Mouse (Mus musculus): ENCODE results near the gene Ccdc92. TPM values are rescaled to one million over a fixed set of nuclear protein-coding genes. Genes with fewer than 3 reads are reported as not detected.

Ccdc92 gene
- polyA plus RNA-seq, 1 experiment from 2014 or later, result 43.6 TPM

DNA sequence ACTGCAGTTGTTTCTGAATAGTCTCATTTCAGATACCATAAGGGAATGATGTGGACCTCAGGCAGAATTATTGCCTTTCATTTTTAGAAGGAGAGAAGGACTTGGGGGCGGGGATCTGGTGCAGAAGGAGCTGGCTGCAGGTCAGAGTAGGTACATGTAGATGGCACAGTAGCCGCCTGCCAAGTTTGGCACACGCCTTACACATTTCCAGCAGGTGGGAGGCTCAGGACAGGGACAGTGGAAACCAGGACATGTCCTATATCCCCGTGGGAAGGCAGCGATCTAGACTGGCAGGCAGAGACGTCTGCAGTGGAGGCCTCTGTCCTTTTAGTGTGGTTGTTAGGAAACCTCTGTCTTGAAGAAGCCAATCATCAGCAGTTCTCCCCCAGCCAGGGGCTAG lies 17.6 kb upstream of the Ccdc92 start:
- Histone ChIP-seq H3K4me1 (no peaks in the 10 kb centered on the region), H3K9me3 (no peaks in the 10 kb centered on the region), H3K27me3 (replicated peaks) (no peaks in the 10 kb centered on the region), H3K27ac (no peak overlapping the region), H3K9ac (no peak overlapping the region), H3K36me3 (replicated peaks) (peaks cover under 1% of the 10 kb centered on the region; the same call in 1 of the 2 replicates), H3K4me3 (no peak overlapping the region), H3K4me2 (no peak overlapping the region)
- ATAC-seq (replicated peaks), result no peak
- 87% methylated on average over 6 of the region's 6 CpGs for WGBS

GRCm38 (mm10) chr5:124879251-124879650 lies 17.0 kb upstream of the Ccdc92 start:
- H3K27me3 ChIP-seq (replicated peaks), result no peaks in the 10 kb centered on the region
- H3K9ac ChIP-seq, result no peak overlapping the region
- whole genome bisulfite sequencing, result 90% methylated on average over 4 of the region's 4 CpGs
- H3K9me3 ChIP-seq, result no peaks in the 10 kb centered on the region
- no peak for ATAC-seq (replicated peaks)
- H3K4me2 ChIP-seq, result no peak overlapping the region
- no peak overlapping the region for H3K27ac ChIP-seq
- H3K4me3 ChIP-seq, result no peak overlapping the region
- no peaks in the 10 kb centered on the region; the same call in 1 of the 2 replicates for H3K36me3 ChIP-seq (replicated peaks)
- no peaks in the 10 kb centered on the region for H3K4me1 ChIP-seq

DNA sequence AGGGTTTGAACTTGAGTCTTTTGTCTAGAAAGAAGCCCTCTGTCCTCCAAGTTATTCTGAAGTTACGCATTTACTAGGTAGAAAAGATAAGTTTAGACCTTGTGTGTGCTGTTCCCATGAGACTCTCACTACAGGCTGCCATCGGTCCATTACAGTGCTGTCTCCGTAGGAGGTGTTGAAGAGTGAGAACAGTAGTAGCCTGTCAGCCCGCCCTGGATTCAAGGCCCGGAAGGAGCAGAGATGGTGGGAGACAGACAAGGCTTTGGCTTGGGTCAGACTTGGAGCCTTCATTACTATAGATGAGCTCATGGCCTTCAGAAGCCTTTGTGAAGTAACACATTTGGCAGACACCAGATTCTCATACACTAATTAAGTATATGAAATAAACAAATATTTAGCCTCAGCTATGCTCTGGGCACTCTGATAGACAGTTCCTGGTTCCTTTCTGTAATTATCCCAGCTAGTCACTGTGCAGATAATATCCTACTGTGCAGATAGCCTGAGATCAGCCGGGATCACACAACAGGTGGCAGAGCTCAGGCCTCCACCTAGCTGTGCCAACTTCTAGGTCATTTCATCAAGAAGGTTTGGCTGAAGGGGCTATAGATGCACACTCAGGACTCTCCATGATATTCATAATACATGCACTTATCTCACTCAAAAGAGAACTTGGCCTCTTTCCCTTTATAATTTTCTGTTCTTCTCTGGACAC lies 11.8 kb upstream of the Ccdc92 start:
- no peak overlapping the region for H3K4me2 ChIP-seq
- no peak overlapping the region for H3K27ac ChIP-seq
- no peak overlapping the region for H3K4me3 ChIP-seq
- no peaks in the 10 kb centered on the region for H3K27me3 ChIP-seq (replicated peaks)
- no peak for ATAC-seq (replicated peaks)
- no peaks in the 10 kb centered on the region for H3K9me3 ChIP-seq
- H3K36me3 ChIP-seq (replicated peaks), result no peaks in the 10 kb centered on the region
- no peak overlapping the region for H3K9ac ChIP-seq
- H3K4me1 ChIP-seq, result peaks cover 24% of the 10 kb centered on the region; the same call in 1 of the 2 replicates
- WGBS, result 88% methylated on average over 6 of the region's 6 CpGs

DNA sequence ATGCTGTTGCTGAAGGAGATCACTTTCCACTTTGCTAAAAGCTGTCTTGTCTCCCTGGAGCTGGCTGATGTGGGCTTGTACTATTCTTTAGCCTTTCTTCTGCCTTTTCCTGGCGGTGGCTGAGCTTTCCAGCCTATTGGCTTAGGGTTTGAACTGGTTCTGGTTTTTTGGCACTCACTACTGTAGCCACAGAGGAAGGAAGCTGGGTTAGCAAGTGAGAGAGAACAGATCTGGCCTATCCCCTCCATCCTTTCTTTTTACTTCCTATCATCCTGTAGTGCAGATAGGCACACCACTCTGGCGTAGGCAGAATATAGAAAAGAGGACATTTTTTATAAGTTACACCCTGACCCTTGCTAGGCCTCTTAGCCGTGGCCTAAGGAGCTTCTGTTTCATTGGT lies 10.9 kb upstream of the Ccdc92 start:
- Histone ChIP-seq H3K27me3 (replicated peaks) (no peaks in the 10 kb centered on the region), H3K36me3 (replicated peaks) (no peaks in the 10 kb centered on the region), H3K27ac (no peak overlapping the region), H3K9me3 (no peaks in the 10 kb centered on the region), H3K4me3 (no peak overlapping the region), H3K9ac (no peak overlapping the region), H3K4me2 (no peak overlapping the region), H3K4me1 (peaks cover 30% of the 10 kb centered on the region)
- no peak for ATAC-seq (replicated peaks)
- WGBS, result 88% methylated on average over 3 of the region's 3 CpGs

DNA sequence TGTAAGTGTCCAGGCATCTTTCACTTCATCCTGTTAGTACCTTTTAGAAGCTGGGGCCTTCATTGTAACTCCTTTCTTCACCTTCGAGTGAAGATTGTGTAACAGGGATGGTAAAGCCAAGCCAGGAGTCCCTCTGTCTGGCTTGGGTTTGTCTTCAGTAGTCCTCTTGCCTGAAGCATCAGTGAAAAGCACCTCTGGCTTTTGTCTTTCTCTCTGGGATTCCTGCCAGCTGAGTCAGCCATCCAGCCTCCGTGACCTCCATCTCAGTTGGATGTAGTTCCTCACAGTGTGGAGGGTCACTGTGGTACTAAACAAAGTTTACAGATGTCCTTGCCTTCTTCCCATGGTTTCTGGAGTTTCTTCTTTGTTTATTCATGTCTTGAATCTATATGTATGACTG lies 9.8 kb upstream of the Ccdc92 start:
- H3K4me3 ChIP-seq, result no peak overlapping the region
- no peak overlapping the region for H3K27ac ChIP-seq
- WGBS, result 59% methylated on average over 2 of the region's 2 CpGs
- no peak overlapping the region for H3K9ac ChIP-seq
- peaks cover 38% of the 10 kb centered on the region for H3K4me1 ChIP-seq
- ATAC-seq (replicated peaks), result no peak
- no peak overlapping the region for H3K4me2 ChIP-seq
- no peaks in the 10 kb centered on the region for H3K9me3 ChIP-seq
- no peaks in the 10 kb centered on the region for H3K27me3 ChIP-seq (replicated peaks)
- no peaks in the 10 kb centered on the region for H3K36me3 ChIP-seq (replicated peaks)

DNA sequence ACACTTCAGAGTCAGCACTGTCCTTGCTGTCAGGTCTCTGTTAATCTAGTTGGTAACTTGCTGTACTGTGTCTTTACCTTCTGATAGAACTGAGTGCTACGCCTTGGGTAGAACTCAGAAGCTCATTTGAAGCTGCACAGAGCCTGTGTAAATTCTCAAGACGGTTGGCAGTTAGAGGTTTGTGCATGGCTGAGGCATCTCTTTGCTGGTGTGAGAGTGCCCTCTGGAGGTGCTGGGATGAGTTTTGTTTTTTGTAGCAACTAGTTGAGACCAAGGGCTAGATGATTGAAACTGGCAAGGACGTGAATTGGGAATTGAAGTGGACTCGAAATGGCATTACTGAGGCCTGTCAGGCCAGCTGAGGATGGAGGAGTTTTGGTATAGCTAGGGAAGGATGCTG lies 6.8 kb upstream of the Ccdc92 start:
- peaks cover 62% of the 10 kb centered on the region for H3K4me1 ChIP-seq
- no peak overlapping the region for H3K4me3 ChIP-seq
- H3K9ac ChIP-seq, result no peak overlapping the region
- H3K9me3 ChIP-seq, result no peaks in the 10 kb centered on the region
- no peak overlapping the region for H3K4me2 ChIP-seq
- WGBS, result 35% methylated on average over 4 of the region's 4 CpGs
- H3K27me3 ChIP-seq (replicated peaks), result no peaks in the 10 kb centered on the region
- no peak for ATAC-seq (replicated peaks)
- no peak overlapping the region for H3K27ac ChIP-seq
- H3K36me3 ChIP-seq (replicated peaks), result no peaks in the 10 kb centered on the region

GRCm38 (mm10) chr5:124862871-124863741 lies 882 bp upstream of the Ccdc92 start:
- no peaks in the 10 kb centered on the region for H3K36me3 ChIP-seq (replicated peaks)
- no peaks in the 10 kb centered on the region for H3K9me3 ChIP-seq
- ATAC-seq (replicated peaks), result peak; percentile 71
- peak overlapping the region; percentile 69 for H3K4me2 ChIP-seq
- H3K9ac ChIP-seq, result peak overlapping the region; percentile 85
- peak overlapping the region; percentile 96 for H3K4me3 ChIP-seq
- peak overlapping the region; percentile 95 for H3K27ac ChIP-seq
- no peaks in the 10 kb centered on the region for H3K27me3 ChIP-seq (replicated peaks)
- peaks cover 58% of the 10 kb centered on the region for H3K4me1 ChIP-seq
- WGBS, result under 1% methylated on average over 85 of the region's 88 CpGs

DNA sequence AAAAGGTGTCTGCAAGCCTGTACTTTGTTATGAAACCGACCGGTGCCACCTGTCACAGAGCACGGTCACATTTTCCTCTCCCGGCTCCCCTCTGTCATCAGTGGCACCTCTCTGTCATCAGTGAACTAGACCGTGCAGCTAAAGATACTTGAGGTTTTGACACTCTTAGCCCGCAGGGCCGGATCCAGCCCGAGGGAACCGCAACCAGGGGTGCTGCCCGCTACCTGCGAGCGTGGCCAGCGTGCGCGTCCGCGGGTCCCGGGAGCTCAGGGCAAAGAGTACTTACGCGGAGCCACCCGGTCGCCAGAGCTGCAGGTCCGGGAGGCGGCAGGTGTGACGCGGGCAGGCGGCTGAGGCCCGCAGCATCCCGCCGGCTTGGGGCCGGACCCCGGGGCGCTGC lies 761 bp downstream of the Ccdc92 start:
- under 1% methylated on average over 33 of the region's 33 CpGs for WGBS
- no peaks in the 10 kb centered on the region for H3K27me3 ChIP-seq (replicated peaks)
- peak; percentile 4; the same call in 1 of the 2 replicates for ATAC-seq (replicated peaks)
- no peaks in the 10 kb centered on the region for H3K9me3 ChIP-seq
- peak overlapping the region; percentile 72 for H3K9ac ChIP-seq
- H3K4me3 ChIP-seq, result peak overlapping the region; percentile 96
- peaks cover 44% of the 10 kb centered on the region for H3K4me1 ChIP-seq
- no peaks in the 10 kb centered on the region for H3K36me3 ChIP-seq (replicated peaks)
- H3K27ac ChIP-seq, result peak overlapping the region; percentile 96
- H3K4me2 ChIP-seq, result peak overlapping the region; percentile 85

- 15% methylated on average over 5 of the region's 5 CpGs for WGBS
- Histone ChIP-seq H3K36me3 (replicated peaks) (no peaks in the 10 kb centered on the region), H3K4me2 (peak overlapping the region; percentile 85), H3K9me3 (no peaks in the 10 kb centered on the region), H3K9ac (no peak overlapping the region), H3K4me1 (peaks cover 34% of the 10 kb centered on the region), H3K4me3 (peak overlapping the region; percentile 14), H3K27ac (no peak overlapping the region), H3K27me3 (replicated peaks) (no peaks in the 10 kb centered on the region)
- ATAC-seq (replicated peaks), result no peak
Measured at GRCm38 (mm10) chr5:124860013-124860412, 2.2 kb downstream of the Ccdc92 start.

DNA sequence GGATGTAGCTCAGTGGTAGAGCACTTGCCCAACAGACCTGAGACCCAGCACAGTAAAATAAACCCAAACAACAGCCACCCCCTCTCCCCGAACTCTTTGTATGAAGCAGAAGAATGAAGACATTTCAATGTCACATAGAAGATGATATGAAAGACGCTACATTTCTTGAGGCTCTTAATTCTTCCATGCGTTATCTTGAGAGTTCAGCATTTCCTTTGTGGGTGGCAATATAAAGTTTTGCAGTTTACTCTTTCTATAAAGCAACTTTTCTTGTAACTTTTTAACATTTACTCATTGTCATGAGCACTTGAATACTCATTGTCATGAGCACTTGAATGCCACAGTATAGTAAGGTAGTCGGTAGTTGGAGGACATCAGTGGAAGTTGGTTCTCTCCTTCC lies 8.0 kb downstream of the Ccdc92 start:
- H3K9ac ChIP-seq, result no peak overlapping the region
- no peaks in the 10 kb centered on the region for H3K9me3 ChIP-seq
- H3K36me3 ChIP-seq (replicated peaks), result no peaks in the 10 kb centered on the region
- peaks cover 3% of the 10 kb centered on the region; the same call in 1 of the 2 replicates for H3K4me1 ChIP-seq
- H3K4me2 ChIP-seq, result no peak overlapping the region
- no peak overlapping the region for H3K4me3 ChIP-seq
- 91% methylated on average over 4 of the region's 4 CpGs for WGBS
- H3K27me3 ChIP-seq (replicated peaks), result no peaks in the 10 kb centered on the region
- H3K27ac ChIP-seq, result no peak overlapping the region
- ATAC-seq (replicated peaks), result no peak

DNA sequence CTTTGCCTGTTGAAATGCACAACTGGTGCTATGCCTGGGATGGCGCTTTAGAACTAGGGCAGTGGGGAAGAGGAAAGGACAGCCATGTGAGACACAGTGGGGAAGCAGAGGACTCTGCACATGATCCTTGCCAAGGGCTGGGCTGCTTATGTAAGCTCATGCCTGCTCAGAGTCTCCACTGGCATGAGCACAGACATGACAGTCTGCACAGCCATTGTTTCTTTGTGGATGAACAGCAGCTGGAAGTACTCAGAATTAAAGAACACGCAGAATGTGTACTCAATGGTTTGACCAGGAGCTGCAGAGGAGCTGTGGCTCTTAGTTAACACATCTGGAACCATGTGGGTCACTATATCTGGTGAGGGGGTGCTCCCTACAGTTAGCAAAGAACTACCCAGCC lies 9.1 kb downstream of the Ccdc92 start:
- 85% methylated on average over 2 of the region's 2 CpGs for WGBS
- Histone ChIP-seq H3K4me3 (no peak overlapping the region), H3K9ac (no peak overlapping the region), H3K4me2 (no peak overlapping the region), H3K27me3 (replicated peaks) (no peaks in the 10 kb centered on the region), H3K36me3 (replicated peaks) (no peaks in the 10 kb centered on the region), H3K9me3 (no peaks in the 10 kb centered on the region), H3K27ac (no peak overlapping the region), H3K4me1 (peaks cover 3% of the 10 kb centered on the region; the same call in 1 of the 2 replicates)
- ATAC-seq (replicated peaks), result no peak

GRCm38 (mm10) chr5:124852294-124852693 lies 9.9 kb downstream of the Ccdc92 start:
- no peak for ATAC-seq (replicated peaks)
- peaks cover 3% of the 10 kb centered on the region; the same call in 1 of the 2 replicates for H3K4me1 ChIP-seq
- no peak overlapping the region for H3K4me3 ChIP-seq
- H3K9ac ChIP-seq, result no peak overlapping the region
- H3K27me3 ChIP-seq (replicated peaks), result no peaks in the 10 kb centered on the region
- WGBS, result 45% methylated on average over 2 of the region's 2 CpGs
- H3K4me2 ChIP-seq, result no peak overlapping the region
- H3K9me3 ChIP-seq, result no peaks in the 10 kb centered on the region
- no peaks in the 10 kb centered on the region for H3K36me3 ChIP-seq (replicated peaks)
- no peak overlapping the region for H3K27ac ChIP-seq
